Mouse (Mus musculus): ENCODE measurements around the gene Prkcz.

DNA sequence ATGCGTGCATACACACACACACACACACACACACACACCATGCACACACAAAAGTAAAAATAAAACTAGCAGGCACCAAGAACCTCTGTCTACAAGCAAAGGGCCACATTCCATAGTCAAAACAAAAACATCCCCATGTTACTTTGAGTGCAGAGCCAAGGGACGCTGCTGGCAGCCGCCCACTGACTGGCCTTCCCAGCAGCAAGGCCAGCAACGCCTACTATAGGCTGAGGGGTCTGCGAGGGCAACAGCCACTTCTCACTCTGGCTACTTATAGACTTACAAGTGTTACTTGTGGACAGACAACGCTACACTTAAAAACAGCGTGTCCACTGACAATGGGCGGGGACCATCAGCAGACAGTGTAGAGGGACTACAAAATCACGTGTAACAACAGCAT is 146.0 kb downstream of the Prkcz start:
- no peak for TF ChIP-seq CTCF (IDR thresholded peaks at IDR 0.05; ENCODE audit: insufficient read depth, low read length)
- TF ChIP-seq POLR2A (IDR thresholded peaks at IDR 0.05; ENCODE audit: borderline replicate concordance, extremely low read depth, low read depth, low read length), result no peak
